ENCODE assay signal across 9 mouse cellular contexts in genomic region chr12:99467884-99468311, GRCm38 (mm10).
DNase-seq lines count a peak whose midpoint lies in the region; ATAC-seq and TF ChIP-seq lines count a peak whose summit lies in the region.
"Had no signal": no experiment of that assay in that cellular context is flagged by ENCODE, and none has a peak within 500 bp of the region (broad histone marks: within the 10 kb centered on the region; RNA-seq: fewer than 3 reads in every experiment).

No protein-coding gene starts in this region.

- H3K9ac ChIP-seq in heart, embryonic 12.5 days, result no peak overlapping the region
- H3K9ac ChIP-seq in hindbrain, embryonic 15.5 days, result no peak overlapping the region
- no peak overlapping the region for H3K9ac ChIP-seq in lung, embryonic 14.5 days
- 0 out of 2 replicates have a peak overlapping the region, but pooled peaks have one; percentile 11 for H3K9ac ChIP-seq in neural tube, embryonic 14.5 days (replicated peaks; ENCODE audit: low read depth, low read length)

- no peak overlapping the region for H3K4me3 ChIP-seq in heart, embryonic 12.5 days
- H3K4me3 ChIP-seq in bone marrow, adult 2 months (replicated peaks; ENCODE audit: control insufficient read depth, low read depth, low read length), result peak overlapping the region; percentile 56
- H3K4me3 ChIP-seq in hindbrain, embryonic 15.5 days, result no peak overlapping the region
- no peak overlapping the region for H3K4me3 ChIP-seq in lung, embryonic 14.5 days (ENCODE audit: low read depth, low read length)
- no peak overlapping the region for H3K4me3 ChIP-seq in neural tube, embryonic 14.5 days (ENCODE audit: low read depth, low read length)

- no peak overlapping the region for H3K4me2 ChIP-seq in heart, embryonic 12.5 days
- peak overlapping the region; percentile 32 for H3K4me2 ChIP-seq in hindbrain, embryonic 15.5 days
- H3K4me2 ChIP-seq in lung, embryonic 14.5 days, result peak overlapping the region; percentile 31
- no peak overlapping the region for H3K4me2 ChIP-seq in neural tube, embryonic 14.5 days (ENCODE audit: low read depth, low read length)

- H3K4me1 ChIP-seq in heart, embryonic 12.5 days (replicated peaks), result peaks cover 6% of the 10 kb centered on the region; the same call in 1 of the 2 replicates
- peaks cover 8% of the 10 kb centered on the region for H3K4me1 ChIP-seq in bone marrow, adult 2 months (ENCODE audit: control insufficient read depth, insufficient read depth, low read length)
- H3K4me1 ChIP-seq in hindbrain, embryonic 15.5 days (replicated peaks), result peaks cover 27% of the 10 kb centered on the region
- H3K4me1 ChIP-seq in lung, embryonic 14.5 days (ENCODE audit: insufficient read depth), result peaks cover 8% of the 10 kb centered on the region; the same call in 1 of the 2 replicates
- no peaks in the 10 kb centered on the region; the same call in 1 of the 2 replicates for H3K4me1 ChIP-seq in neural tube, embryonic 14.5 days (ENCODE audit: control insufficient read depth, insufficient read depth, low read length)

- TF ChIP-seq CTCF in bone marrow, adult 2 months (IDR thresholded peaks at IDR 0.05; ENCODE audit: control insufficient read depth, insufficient read depth, low read length), result no peak
- TF ChIP-seq CTCF in lung, embryonic 14.5 days (IDR thresholded peaks at IDR 0.05; ENCODE audit: low read depth), result no peak

- DNase-seq in heart, adult 18-20 months, result peak; percentile 61 to 64
- peak; percentile 64 for DNase-seq in lung, embryonic 14.5 days
- DNase-seq in adrenal gland, adult 2 months, result no peak

- 72% methylated on average over 15 of the region's 15 CpGs for WGBS in heart, embryonic 12.5 days
- WGBS in bone marrow, adult 2 months, result 2% methylated on average over 15 of the region's 15 CpGs
- 34% methylated on average over 15 of the region's 15 CpGs for WGBS in hindbrain, embryonic 15.5 days
- 45% methylated on average over 15 of the region's 15 CpGs for WGBS in lung, embryonic 14.5 days
- 40% methylated on average over 15 of the region's 15 CpGs for WGBS in neural tube, embryonic 14.5 days

- TF ChIP-seq POLR2A in bone marrow, adult 2 months (IDR thresholded peaks at IDR 0.05; ENCODE audit: borderline replicate concordance, control insufficient read depth, low read depth, low read length), result no peak

- H3K27ac ChIP-seq in heart, embryonic 12.5 days (ENCODE audit: poor library complexity, severe bottlenecking), result no peak overlapping the region
- H3K27ac ChIP-seq in bone marrow, adult 2 months (ENCODE audit: control insufficient read depth, insufficient read depth, low read depth, low read length, poor library complexity), result peak overlapping the region; percentile 60; the same call in 1 of the 2 replicates
- H3K27ac ChIP-seq in hindbrain, embryonic 15.5 days (replicated peaks), result peak overlapping the region; percentile 52
- no peak overlapping the region for H3K27ac ChIP-seq in lung, embryonic 14.5 days (ENCODE audit: low read depth)
- H3K27ac ChIP-seq in neural tube, embryonic 14.5 days (ENCODE audit: low read depth, low read length), result no peak overlapping the region
- H3K27ac ChIP-seq: macrophage had no signal

- no peak for ATAC-seq in heart, embryonic 12.5 days (ENCODE audit: insufficient number of reproducible peaks, low FRiP score)
- peak; percentile 45 for ATAC-seq in erythroid progenitor cell, adult 5-6 weeks (replicated peaks; ENCODE audit: low FRiP score, poor library complexity, severe bottlenecking)
- peak; percentile 82 for ATAC-seq in hindbrain, embryonic 15.5 days (ENCODE audit: low FRiP score, low read depth)
- peak; percentile 84 for ATAC-seq in lung, embryonic 14.5 days (ENCODE audit: insufficient read depth)
- ATAC-seq in neural tube, embryonic 14.5 days (ENCODE audit: low read depth), result peak; percentile 75

- H3K36me3 ChIP-seq in heart, embryonic 12.5 days, result no peaks in the 10 kb centered on the region
- H3K36me3 ChIP-seq in hindbrain, embryonic 15.5 days, result no peaks in the 10 kb centered on the region
- H3K36me3 ChIP-seq in lung, embryonic 14.5 days (ENCODE audit: insufficient read depth), result no peaks in the 10 kb centered on the region
- no peaks in the 10 kb centered on the region for H3K36me3 ChIP-seq in neural tube, embryonic 14.5 days (ENCODE audit: control insufficient read depth, insufficient read depth, low read length)

- no peaks in the 10 kb centered on the region for H3K27me3 ChIP-seq in heart, embryonic 12.5 days (replicated peaks)
- H3K27me3 ChIP-seq in hindbrain, embryonic 15.5 days, result no peaks in the 10 kb centered on the region
- H3K27me3 ChIP-seq in lung, embryonic 14.5 days (ENCODE audit: insufficient read depth, low read length), result no peaks in the 10 kb centered on the region
- no peaks in the 10 kb centered on the region for H3K27me3 ChIP-seq in neural tube, embryonic 14.5 days (ENCODE audit: control insufficient read depth, insufficient read depth, low read length)

- no peaks in the 10 kb centered on the region for H3K9me3 ChIP-seq in heart, embryonic 12.5 days (replicated peaks)
- no peaks in the 10 kb centered on the region for H3K9me3 ChIP-seq in hindbrain, embryonic 15.5 days
- H3K9me3 ChIP-seq in lung, embryonic 14.5 days (ENCODE audit: low read depth, low read length), result no peaks in the 10 kb centered on the region
- no peaks in the 10 kb centered on the region for H3K9me3 ChIP-seq in neural tube, embryonic 14.5 days (ENCODE audit: control insufficient read depth, low read length)

Comparison
In these comparisons a context has a peak if more than half of its experiments do, and no peak if none do; other contexts are left out.
1. H3K27ac ChIP-seq: peak in bone marrow, adult 2 months (single experiment) and hindbrain, embryonic 15.5 days (single experiment); none in heart, embryonic 12.5 days (single experiment), lung, embryonic 14.5 days (single experiment) and neural tube, embryonic 14.5 days (single experiment).
2. H3K4me2 ChIP-seq: peak in hindbrain, embryonic 15.5 days (single experiment) and lung, embryonic 14.5 days (single experiment); none in heart, embryonic 12.5 days (single experiment) and neural tube, embryonic 14.5 days (single experiment).